Mouse (Mus musculus): Measurements from ENCODE around the gene Xirp2. TPM values are rescaled to one million over a fixed set of nuclear protein-coding genes. Genes with fewer than 3 reads are reported as not detected.

Gene Xirp2
- polyA plus RNA-seq, 1 experiment from 2014 or later, result not detected

GRCm38 (mm10) chr2:67516405-67516804, 70.6 kb downstream of the Xirp2 start:
- no peak for ATAC-seq (ENCODE audit: low FRiP score, low TSS enrichment)
- H3K9me3 ChIP-seq (ENCODE audit: control insufficient read depth, low read length), result no peaks in the 10 kb centered on the region
- WGBS, result 90% methylated on average over 7 of the region's 7 CpGs
- no peaks in the 10 kb centered on the region for H3K27me3 ChIP-seq (ENCODE audit: control insufficient read depth, insufficient read depth, low read length)
- H3K27ac ChIP-seq (ENCODE audit: low read depth, low read length), result no peak overlapping the region
- no peak overlapping the region for H3K4me3 ChIP-seq (ENCODE audit: low read length)
- no peak overlapping the region for H3K9ac ChIP-seq (ENCODE audit: low read depth, low read length)
- no peak overlapping the region for H3K4me2 ChIP-seq (replicated peaks; ENCODE audit: low read depth, low read length)
- no peaks in the 10 kb centered on the region for H3K4me1 ChIP-seq (ENCODE audit: control insufficient read depth, insufficient read depth, low read length)
- H3K36me3 ChIP-seq (ENCODE audit: control insufficient read depth, insufficient read depth, low read length), result no peaks in the 10 kb centered on the region

DNA sequence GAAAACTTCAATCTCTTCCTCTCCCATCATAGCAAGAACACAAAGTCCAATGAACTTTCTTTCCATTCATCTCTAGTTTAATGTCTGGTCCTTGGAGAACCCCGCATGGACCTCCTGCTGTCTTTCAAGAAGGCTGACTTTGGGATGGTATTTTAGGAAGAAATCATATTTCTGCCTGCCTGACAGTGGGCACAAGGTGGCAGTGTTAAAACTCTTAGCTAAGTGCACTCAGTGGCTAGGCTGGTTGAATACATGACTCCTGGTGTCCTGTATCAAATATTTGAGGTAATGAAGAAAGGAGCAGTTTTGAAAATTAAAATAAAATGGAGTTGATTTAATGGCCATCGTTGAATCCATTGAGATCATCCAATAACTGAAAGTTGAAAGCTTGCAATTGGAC, 89.5 kb downstream of the Xirp2 start:
- Histone ChIP-seq H3K27me3 (ENCODE audit: control insufficient read depth, insufficient read depth, low read length) (no peaks in the 10 kb centered on the region), H3K9me3 (ENCODE audit: control insufficient read depth, low read length) (no peaks in the 10 kb centered on the region), H3K4me2 (replicated peaks; ENCODE audit: low read depth, low read length) (no peak overlapping the region), H3K27ac (ENCODE audit: low read depth, low read length) (no peak overlapping the region), H3K36me3 (ENCODE audit: control insufficient read depth, insufficient read depth, low read length) (no peaks in the 10 kb centered on the region), H3K9ac (ENCODE audit: low read depth, low read length) (no peak overlapping the region), H3K4me1 (ENCODE audit: control insufficient read depth, insufficient read depth, low read length) (no peaks in the 10 kb centered on the region), H3K4me3 (ENCODE audit: low read length) (no peak overlapping the region)
- no peak for ATAC-seq (ENCODE audit: low FRiP score, low TSS enrichment)
- WGBS, result 88% methylated on average over 2 of the region's 2 CpGs

- H3K36me3 ChIP-seq (ENCODE audit: control insufficient read depth, insufficient read depth, low read length), result no peaks in the 10 kb centered on the region
- 94% methylated on average over 6 of the region's 6 CpGs for WGBS
- H3K9me3 ChIP-seq (ENCODE audit: control insufficient read depth, low read length), result no peaks in the 10 kb centered on the region
- no peak overlapping the region for H3K4me3 ChIP-seq (ENCODE audit: low read length)
- H3K27me3 ChIP-seq (ENCODE audit: control insufficient read depth, insufficient read depth, low read length), result no peaks in the 10 kb centered on the region
- H3K4me2 ChIP-seq (replicated peaks; ENCODE audit: low read depth, low read length), result no peak overlapping the region
- H3K27ac ChIP-seq (ENCODE audit: low read depth, low read length), result no peak overlapping the region
- no peak for ATAC-seq (ENCODE audit: low FRiP score, low TSS enrichment)
- no peaks in the 10 kb centered on the region for H3K4me1 ChIP-seq (ENCODE audit: control insufficient read depth, insufficient read depth, low read length)
- no peak overlapping the region for H3K9ac ChIP-seq (ENCODE audit: low read depth, low read length)
These were observed 93.6 kb downstream of the Xirp2 start for GRCm38 (mm10) chr2:67539426-67539825.

GRCm38 (mm10) chr2:67541957-67542696, 96.3 kb downstream of the Xirp2 start:
- Histone ChIP-seq H3K9ac (ENCODE audit: low read depth, low read length) (no peak overlapping the region), H3K27ac (ENCODE audit: low read depth, low read length) (no peak overlapping the region), H3K4me1 (ENCODE audit: control insufficient read depth, insufficient read depth, low read length) (no peaks in the 10 kb centered on the region), H3K9me3 (ENCODE audit: control insufficient read depth, low read length) (no peaks in the 10 kb centered on the region), H3K4me2 (replicated peaks; ENCODE audit: low read depth, low read length) (no peak overlapping the region), H3K36me3 (ENCODE audit: control insufficient read depth, insufficient read depth, low read length) (no peaks in the 10 kb centered on the region), H3K4me3 (ENCODE audit: low read length) (no peak overlapping the region), H3K27me3 (ENCODE audit: control insufficient read depth, insufficient read depth, low read length) (no peaks in the 10 kb centered on the region)
- 66% methylated on average over 11 of the region's 11 CpGs for WGBS
- ATAC-seq (ENCODE audit: low FRiP score, low TSS enrichment), result no peak

DNA sequence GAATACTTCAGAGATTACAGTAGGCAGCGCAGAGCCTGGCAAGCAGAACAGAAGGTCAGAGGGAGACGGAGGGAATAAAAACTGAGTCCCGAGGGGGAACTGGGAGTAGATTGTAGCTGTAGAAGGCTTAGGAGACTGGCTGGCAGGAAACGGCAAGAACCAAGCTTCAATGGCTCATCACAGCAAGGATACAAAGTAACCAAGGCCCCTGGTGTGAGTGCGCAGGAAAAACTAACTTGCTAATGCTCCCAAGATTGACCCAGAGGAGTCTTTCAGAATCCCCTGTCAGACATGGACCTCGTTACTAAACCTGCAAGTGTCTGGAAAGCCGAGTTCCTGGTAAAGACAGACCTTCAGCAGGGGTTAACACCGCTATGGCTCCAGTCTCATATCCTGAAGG, 98.6 kb downstream of the Xirp2 start:
- Histone ChIP-seq H3K27me3 (ENCODE audit: control insufficient read depth, insufficient read depth, low read length) (no peaks in the 10 kb centered on the region), H3K9me3 (ENCODE audit: control insufficient read depth, low read length) (no peaks in the 10 kb centered on the region), H3K4me3 (ENCODE audit: low read length) (no peak overlapping the region), H3K27ac (ENCODE audit: low read depth, low read length) (no peak overlapping the region), H3K9ac (ENCODE audit: low read depth, low read length) (no peak overlapping the region), H3K4me1 (ENCODE audit: control insufficient read depth, insufficient read depth, low read length) (no peaks in the 10 kb centered on the region), H3K36me3 (ENCODE audit: control insufficient read depth, insufficient read depth, low read length) (no peaks in the 10 kb centered on the region), H3K4me2 (replicated peaks; ENCODE audit: low read depth, low read length) (no peak overlapping the region)
- no peak for ATAC-seq (ENCODE audit: low FRiP score, low TSS enrichment)
- WGBS, result 74% methylated on average over 8 of the region's 8 CpGs

DNA sequence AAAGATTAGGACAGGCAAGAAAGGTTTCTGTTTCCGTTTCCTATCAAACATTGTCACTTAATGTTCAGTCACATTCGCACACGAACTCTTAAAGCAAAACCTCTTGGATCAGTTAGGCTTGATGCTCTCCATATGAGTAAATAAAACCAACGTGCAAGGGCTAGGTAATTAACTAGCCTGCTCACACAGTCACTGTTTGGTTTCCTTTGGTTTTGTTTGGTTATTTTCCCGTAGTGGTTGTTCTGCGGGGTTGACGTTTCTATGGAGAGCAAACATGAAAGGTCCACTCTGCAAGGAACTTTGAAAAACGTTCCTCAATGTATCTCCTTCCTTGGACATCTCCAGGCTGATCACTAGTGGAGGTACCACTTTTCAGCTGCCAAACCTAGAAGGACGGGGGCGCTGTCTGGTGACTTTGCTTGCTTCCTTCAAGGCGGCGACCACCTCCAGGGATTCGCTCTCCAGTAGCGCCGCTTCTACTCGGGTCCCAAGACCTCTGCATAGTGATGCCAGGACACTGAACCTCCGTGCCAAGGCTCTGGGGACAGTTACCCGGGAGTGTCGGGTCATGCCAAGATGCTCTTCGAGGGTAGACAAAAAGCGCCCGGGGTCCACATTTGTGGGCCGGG, 119.2 kb downstream of the Xirp2 start:
- peak; percentile 87 for ATAC-seq (ENCODE audit: low FRiP score, low TSS enrichment)
- Histone ChIP-seq H3K4me3 (ENCODE audit: low read length) (peak overlapping the region; percentile 68), H3K9me3 (ENCODE audit: control insufficient read depth, low read length) (no peaks in the 10 kb centered on the region), H3K27ac (ENCODE audit: low read depth, low read length) (peak overlapping the region; percentile 55; the same call in 1 of the 2 replicates), H3K36me3 (ENCODE audit: control insufficient read depth, insufficient read depth, low read length) (no peaks in the 10 kb centered on the region), H3K9ac (ENCODE audit: low read depth, low read length) (peak overlapping the region; percentile 56), H3K4me2 (replicated peaks; ENCODE audit: low read depth, low read length) (peak overlapping the region; percentile 75), H3K27me3 (ENCODE audit: control insufficient read depth, insufficient read depth, low read length) (no peaks in the 10 kb centered on the region), H3K4me1 (ENCODE audit: control insufficient read depth, insufficient read depth, low read length) (peaks cover 3% of the 10 kb centered on the region; the same call in 1 of the 2 replicates)
- 3% methylated on average over 23 of the region's 23 CpGs for WGBS

DNA sequence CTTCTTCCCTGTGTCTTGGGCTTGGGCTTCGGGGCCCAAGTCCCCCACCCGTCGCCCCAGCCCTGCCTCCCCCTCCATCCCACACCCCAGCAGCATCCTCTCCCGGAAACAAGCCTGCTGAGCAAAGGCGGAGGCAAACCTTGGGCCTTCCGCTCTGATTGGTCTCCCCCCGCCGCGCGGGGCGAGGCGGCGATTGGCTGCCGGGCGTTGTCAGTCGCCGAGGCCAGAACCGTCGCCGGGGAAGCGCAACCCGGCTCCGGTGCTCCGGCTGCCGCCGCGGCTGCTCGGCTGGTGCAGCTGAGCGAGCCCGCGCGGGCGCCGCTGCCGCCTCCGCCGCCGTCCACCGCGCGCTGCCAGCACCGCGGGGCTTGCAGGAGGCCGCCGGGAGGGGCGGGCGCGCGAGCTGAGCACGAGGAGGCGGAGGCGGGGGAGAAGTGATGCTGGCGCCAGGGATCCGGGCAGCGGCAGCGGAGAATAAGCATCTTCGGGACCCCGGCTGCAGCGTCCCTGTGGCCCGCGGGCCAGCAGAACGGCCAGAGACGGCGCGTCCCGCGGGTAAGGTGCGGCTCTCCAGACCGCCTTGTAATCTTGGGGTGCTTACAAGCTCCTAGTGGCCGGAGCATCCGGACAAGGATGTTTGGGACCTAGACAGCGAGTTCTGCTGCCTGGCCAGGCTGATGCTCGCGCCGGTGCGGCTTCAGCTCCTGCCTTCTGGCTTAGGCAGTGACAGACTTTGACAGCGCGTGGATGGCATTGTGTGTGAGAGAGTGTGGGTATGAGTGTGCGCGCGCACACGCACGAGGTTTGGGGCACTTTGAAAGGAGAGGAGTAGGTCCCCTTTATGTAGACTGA, 119.9 kb downstream of the Xirp2 start, which contains the start of gene B3galt1:
B3galt1 (plus strand) TSS at position 392 of the 852 bp plus-strand sequence.
- under 1% methylated on average over 74 of the region's 83 CpGs for WGBS
- peaks cover 3% of the 10 kb centered on the region; the same call in 1 of the 2 replicates for H3K4me1 ChIP-seq (ENCODE audit: control insufficient read depth, insufficient read depth, low read length)
- H3K36me3 ChIP-seq (ENCODE audit: control insufficient read depth, insufficient read depth, low read length), result no peaks in the 10 kb centered on the region
- no peaks in the 10 kb centered on the region for H3K9me3 ChIP-seq (ENCODE audit: control insufficient read depth, low read length)
- H3K27me3 ChIP-seq (ENCODE audit: control insufficient read depth, insufficient read depth, low read length), result no peaks in the 10 kb centered on the region
- peak; percentile 98 for ATAC-seq (ENCODE audit: low FRiP score, low TSS enrichment)
- peak within 1 kb of the TSS; percentile 56 for H3K9ac ChIP-seq (ENCODE audit: low read depth, low read length)
- peak within 1 kb of the TSS; percentile 75 for H3K4me2 ChIP-seq (replicated peaks; ENCODE audit: low read depth, low read length)
- H3K4me3 ChIP-seq (ENCODE audit: low read length), result peak within 1 kb of the TSS; percentile 68
- H3K27ac ChIP-seq (ENCODE audit: low read depth, low read length), result peak within 1 kb of the TSS; percentile 55; the same call in 1 of the 2 replicates

- Histone ChIP-seq H3K4me2 (replicated peaks; ENCODE audit: low read depth, low read length) (peak overlapping the region; percentile 75), H3K9me3 (ENCODE audit: control insufficient read depth, low read length) (no peaks in the 10 kb centered on the region), H3K27ac (ENCODE audit: low read depth, low read length) (no peak overlapping the region), H3K9ac (ENCODE audit: low read depth, low read length) (peak overlapping the region; percentile 56; the same call in 1 of the 2 replicates), H3K4me1 (ENCODE audit: control insufficient read depth, insufficient read depth, low read length) (peaks cover 3% of the 10 kb centered on the region; the same call in 1 of the 2 replicates), H3K27me3 (ENCODE audit: control insufficient read depth, insufficient read depth, low read length) (no peaks in the 10 kb centered on the region), H3K4me3 (ENCODE audit: low read length) (peak overlapping the region; percentile 68), H3K36me3 (ENCODE audit: control insufficient read depth, insufficient read depth, low read length) (no peaks in the 10 kb centered on the region)
- ATAC-seq (ENCODE audit: low FRiP score, low TSS enrichment), result peak; percentile 21
- WGBS, result 0% methylated on average over 12 of the region's 12 CpGs
These were observed 120.8 kb downstream of the Xirp2 start for GRCm38 (mm10) chr2:67566566-67566965.
